Mouse (Mus musculus): ENCODE data around the gene Gfral. TPM values are rescaled to one million over a fixed set of nuclear protein-coding genes. Genes with fewer than 3 reads are reported as not detected.

The Gfral gene
- total RNA-seq, 2 experiments from 2014 or later = not detected

DNA sequence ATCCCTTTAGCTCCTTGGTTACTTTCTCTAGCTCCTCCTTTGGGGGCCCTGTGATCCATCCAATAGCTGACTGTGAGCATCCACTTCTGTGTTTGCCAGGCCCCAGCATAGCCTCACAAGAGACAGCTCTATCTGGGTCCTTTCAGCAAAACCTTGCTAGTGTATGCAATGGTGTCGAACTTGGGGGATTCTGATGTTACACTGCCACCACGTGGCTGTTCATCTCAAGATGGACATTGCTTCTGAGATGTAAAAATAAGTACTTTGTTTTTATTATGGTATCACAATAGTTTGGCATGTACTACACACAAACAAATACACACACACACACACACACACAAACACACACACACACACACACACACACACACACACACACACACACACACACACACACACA lies 90.6 kb downstream of the Gfral start:
- peak; percentile 65 to 68 for DNase-seq

Other genes starting within 250 kb of the Gfral start
- 1 to 10 TPM; 1.5 to 2.0 TPM for gene Hmgcll1, start 198.8 kb downstream of the Gfral start, total RNA-seq (2021)
- gene Hcrtr2, start 110.2 kb upstream of the Gfral start, total RNA-seq (2021) = under 1 TPM; 0.10 to 0.92 TPM